Mouse (Mus musculus) CH12.LX (cell line): ENCODE data around the gene Gm20388. TPM values are rescaled to one million over a fixed set of nuclear protein-coding genes. Genes with fewer than 3 reads are reported as not detected.

Experiments used
- DNase-seq: peaks from one replicate; pipeline ENCODE4 v3.0.0-alpha.2; 2013; ENCODE audit errors: extremely low read depth
- H3K27ac ChIP-seq: 2 replicates; pipeline ENCODE4 v1.5.1; 2012; ENCODE audit warnings: low read depth, mild to moderate bottlenecking, control low read depth, moderate library complexity; ENCODE audit not compliant: insufficient read depth
- H3K27me3 ChIP-seq: replicated peaks from 2 replicates; pipeline ENCODE3; 2012; ENCODE audit warnings: inconsistent platforms
- H3K36me3 ChIP-seq, 2 experiments: replicated peaks in 1 of 2; 2 replicates each; pipeline versions ENCODE3 to v1.6.1; 2012; ENCODE audit warnings: inconsistent platforms in 1 of 2, low read length in 1 of 2, mild to moderate bottlenecking in 1 of 2, mixed read lengths in 1 of 2, moderate library complexity in 1 of 2; ENCODE audit not compliant: control insufficient read depth in 1 of 2, insufficient read depth in 1 of 2
- H3K4me1 ChIP-seq, 2 experiments: 2 replicates each; pipeline ENCODE4 v1.6.1; 2012; ENCODE audit warnings: inconsistent platforms in 1 of 2, moderate library complexity in 1 of 2; ENCODE audit not compliant: insufficient read depth in 2 of 2, control insufficient read depth in 1 of 2
- H3K4me2 ChIP-seq: 2 replicates; pipeline ENCODE4 v1.6.1; 2012; ENCODE audit warnings: low read depth, mild to moderate bottlenecking, control low read depth; ENCODE audit not compliant: poor library complexity, insufficient read depth, severe bottlenecking
- H3K4me3 ChIP-seq, 3 experiments: fragments of 150-350 bp in 1 of 3; sonication (generic) in 1 of 3; replicated peaks in 1 of 3; 2 replicates each; pipeline versions ENCODE3 to v1.5.1; 2011 to 2012; ENCODE audit warnings: low read depth in 2 of 3, low read length in 2 of 3, mild to moderate bottlenecking in 2 of 3, moderate library complexity in 2 of 3, control low read depth in 1 of 3, improper control_type of control experiment in 1 of 3, inconsistent platforms in 1 of 3, mixed read lengths in 1 of 3; ENCODE audit not compliant: poor library complexity in 1 of 3
- H3K79me2 ChIP-seq: replicated peaks from 2 replicates; pipeline ENCODE4 v1.6.1; 2012; ENCODE audit warnings: mild to moderate bottlenecking, moderate library complexity; ENCODE audit not compliant: control insufficient read depth, poor library complexity, insufficient read depth, severe bottlenecking; ENCODE audit errors: extremely low read depth
- H3K9ac ChIP-seq: 2 replicates; pipeline ENCODE4 v1.6.1; 2012; ENCODE audit warnings: low read depth, mild to moderate bottlenecking, control low read depth, moderate library complexity; ENCODE audit not compliant: insufficient read depth
- H3K9me3 ChIP-seq: replicated peaks from 2 replicates; pipeline ENCODE3; 2012; ENCODE audit warnings: low read length, inconsistent platforms, mixed read lengths
- BHLHE40 ChIP-seq: IDR thresholded peaks from 2 replicates; pipeline ENCODE4 v1.6.1; 2011; ENCODE audit warnings: mild to moderate bottlenecking, low read depth, low read length, improper control_type of control experiment
- CHD1 ChIP-seq: IDR thresholded peaks from 2 replicates; pipeline ENCODE4 v1.6.1; 2012; ENCODE audit warnings: low read depth, low read length, improper control_type of control experiment, inconsistent platforms
- ELF1 ChIP-seq: IDR thresholded peaks from 2 replicates; pipeline ENCODE4 v1.6.1; 2014; ENCODE audit warnings: low read depth, mild to moderate bottlenecking, inconsistent platforms, low read length, improper control_type of control experiment
- ETS1 ChIP-seq: conservative IDR thresholded peaks from 2 replicates; pipeline ENCODE4 v1.6.1; 2012; ENCODE audit warnings: low read depth, mild to moderate bottlenecking, inconsistent platforms, low read length, improper control_type of control experiment, moderate library complexity
- HCFC1 ChIP-seq: IDR thresholded peaks from 2 replicates; pipeline ENCODE4 v1.6.1; 2012; ENCODE audit warnings: low read depth, mild to moderate bottlenecking, inconsistent platforms, low read length, improper control_type of control experiment
- IRF4 ChIP-seq: IDR thresholded peaks from 2 replicates; pipeline ENCODE4 v1.6.1; 2014; ENCODE audit warnings: low read depth, mild to moderate bottlenecking, inconsistent platforms, low read length, improper control_type of control experiment
- JUN ChIP-seq: IDR thresholded peaks from 2 replicates; pipeline ENCODE4 v1.6.1; 2011; ENCODE audit warnings: low read depth, mild to moderate bottlenecking, low read length, improper control_type of control experiment, moderate library complexity; ENCODE audit not compliant: insufficient read depth
- JUND ChIP-seq: conservative IDR thresholded peaks from 2 replicates; pipeline ENCODE4 v1.6.1; 2011; ENCODE audit warnings: low read depth, low read length, improper control_type of control experiment
- MXI1 ChIP-seq: IDR thresholded peaks from 2 replicates; pipeline ENCODE4 v1.6.1; 2011; ENCODE audit warnings: mild to moderate bottlenecking, low read depth, low read length, improper control_type of control experiment
- NELFE ChIP-seq: IDR thresholded peaks from 2 replicates; pipeline ENCODE4 v1.6.1; 2011; ENCODE audit warnings: low read depth, low read length, improper control_type of control experiment
- NRF1 ChIP-seq: IDR thresholded peaks from 2 replicates; pipeline ENCODE4 v1.6.1; 2014; ENCODE audit warnings: low read depth, mild to moderate bottlenecking, inconsistent platforms, low read length, improper control_type of control experiment, moderate library complexity
- PAX5 ChIP-seq: IDR thresholded peaks from 2 replicates; pipeline ENCODE4 v1.6.1; 2012; ENCODE audit warnings: low read length, inconsistent platforms, mixed read lengths
- RAD21 ChIP-seq: IDR thresholded peaks from 2 replicates; pipeline ENCODE4 v1.6.1; 2011; ENCODE audit warnings: low read depth, mild to moderate bottlenecking, low read length, improper control_type of control experiment, moderate library complexity
- RCOR1 ChIP-seq: conservative IDR thresholded peaks from 2 replicates; pipeline ENCODE4 v1.6.1; 2012; ENCODE audit warnings: low read depth, mild to moderate bottlenecking, inconsistent platforms, low read length, improper control_type of control experiment
- SIN3A ChIP-seq: IDR thresholded peaks from 2 replicates; pipeline ENCODE4 v1.6.1; 2012; ENCODE audit warnings: low read length, improper control_type of control experiment, inconsistent platforms
- SMC3 ChIP-seq: IDR thresholded peaks from 2 replicates; pipeline ENCODE4 v1.6.1; 2011; ENCODE audit warnings: low read depth, low read length, improper control_type of control experiment
- TCF12 ChIP-seq: IDR thresholded peaks from 2 replicates; pipeline ENCODE4 v1.6.1; 2014; ENCODE audit warnings: low read depth, mild to moderate bottlenecking, inconsistent platforms, low read length, improper control_type of control experiment
- USF2 ChIP-seq: conservative IDR thresholded peaks from 2 replicates; pipeline ENCODE4 v1.6.1; 2011; ENCODE audit warnings: low read depth, low read length, improper control_type of control experiment
- ZC3H11A ChIP-seq: IDR thresholded peaks from 2 replicates; pipeline ENCODE4 v1.6.1; 2012; ENCODE audit warnings: low read depth, mild to moderate bottlenecking, inconsistent platforms, low read length, improper control_type of control experiment
- ZKSCAN1 ChIP-seq: IDR thresholded peaks from 2 replicates; pipeline ENCODE4 v1.6.1; 2012; ENCODE audit warnings: low read depth, inconsistent platforms, low read length, improper control_type of control experiment, borderline replicate concordance
- ZNF384 ChIP-seq: IDR thresholded peaks from 2 replicates; pipeline ENCODE4 v1.6.1; 2012; ENCODE audit warnings: low read depth, low read length, improper control_type of control experiment, inconsistent platforms
- dilution Hi-C: fragments of 300-500 bp; cut with MboI; formaldehyde crosslinking; loops from 2 replicates; pipeline ENCODE4 v1.14.3; 2020; ENCODE audit warnings: low sequenced_read_pairs; ENCODE audit not compliant: extremely low pct_unique_long_range_greater_than_20kb, extremely low pct_ligation_motif_present
- in situ Hi-C: fragments of 300-500 bp; cut with MboI; formaldehyde crosslinking; loops from 3 replicates; pipeline ENCODE4 v1.14.3; 2019; ENCODE audit warnings: low sequenced_read_pairs, low pct_ligation_motif_present, low pct_unique_long_range_greater_than_20kb, mixed read lengths
- polyA plus RNA-seq: library from polyadenylated mRNA; unstranded; fragments of >175 nt; gene quantifications from 2 replicates; pipeline ENCODE4 v1.2.1, GENCODE M21; 2012; ENCODE audit warnings: low read depth; ENCODE audit not compliant: insufficient read length
- total RNA-seq, 2 experiments: library from RNA; depleted of rRNA; stranded (reverse); fragments of 300-350 nt in 1 of 2; fragments of >200 nt in 1 of 2; gene quantifications; 2 replicates each; pipeline ENCODE4 v1.2.3; 2012 to 2014

Gm20388 gene
- total and polyA plus RNA-seq, 3 experiments, result 14.8 to 26.3 (median 22.2) TPM

DNA sequence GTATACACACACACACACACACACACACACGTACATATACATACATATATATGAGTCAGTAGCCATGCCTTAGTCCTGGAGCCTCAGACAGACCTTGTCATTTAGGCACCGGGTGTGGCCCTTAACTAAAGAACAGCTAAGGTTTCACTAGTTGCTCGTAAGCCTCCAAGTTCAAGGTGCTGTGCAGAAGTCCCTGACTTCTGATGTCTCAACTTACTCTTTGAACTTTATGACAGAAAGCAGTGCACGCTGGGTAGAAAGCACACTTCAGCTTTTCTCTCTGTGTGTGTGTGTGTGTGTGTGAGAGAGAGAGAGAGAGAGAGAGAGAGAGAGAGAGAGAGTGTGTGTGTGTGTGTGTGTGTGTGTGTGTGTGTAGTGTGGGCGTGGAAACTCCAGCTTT, 633.5 kb downstream of the Gm20388 start:
- no peak for TF ChIP-seq JUN
- TF ChIP-seq SIN3A, result no peak
- TF ChIP-seq ZC3H11A, result no peak
- no peak for TF ChIP-seq ETS1
- no peak for TF ChIP-seq NELFE
- no peak for TF ChIP-seq CHD1
- TF ChIP-seq HCFC1, result no peak
- TF ChIP-seq SMC3, result no peak
- no peak for TF ChIP-seq ELF1
- TF ChIP-seq PAX5, result no peak
- TF ChIP-seq NRF1, result no peak
- no peak for TF ChIP-seq RAD21
- no peak for TF ChIP-seq TCF12
- no peak for TF ChIP-seq USF2
- no peak for TF ChIP-seq JUND
- no peak for TF ChIP-seq ZNF384
- TF ChIP-seq ZKSCAN1, result no peak
- no peak for TF ChIP-seq RCOR1
- Histone ChIP-seq H3K36me3 (peaks cover 0 to 38% of the 10 kb centered on the region in 2 experiments), H3K9ac (no peak overlapping the region), H3K9me3 (no peaks in the 10 kb centered on the region), H3K27ac (no peak overlapping the region), H3K79me2 (peaks cover 93% of the 10 kb centered on the region), H3K4me2 (no peak overlapping the region), H3K4me3 (no peak overlapping the region), H3K4me1 (peaks cover 53 to 91% of the 10 kb centered on the region in 2 experiments), H3K27me3 (no peaks in the 10 kb centered on the region)
- no peak for DNase-seq
- dilution Hi-C loops (no loop called here), in situ Hi-C loops (no loop called here)

DNA sequence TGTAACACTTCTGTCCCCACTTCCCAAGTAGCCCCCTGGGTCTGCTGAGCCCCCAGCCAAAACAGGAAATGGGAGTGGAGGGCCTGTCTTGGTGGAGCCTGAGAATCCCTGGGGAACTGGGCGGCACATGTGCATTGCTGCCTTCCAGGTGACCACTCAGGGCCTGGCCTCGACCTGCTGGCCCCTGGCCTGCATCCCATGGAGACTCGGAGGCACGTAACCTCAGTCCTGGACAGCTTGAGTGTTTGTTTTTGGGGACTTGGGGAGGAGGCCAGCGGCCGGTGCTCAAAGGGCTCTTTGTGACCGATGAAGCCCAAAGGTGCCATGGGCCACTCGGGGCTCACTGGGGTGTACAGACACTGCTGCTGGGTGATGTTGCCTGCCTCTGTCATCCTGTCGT, 636.9 kb downstream of the Gm20388 start:
- Histone ChIP-seq H3K9ac (no peak overlapping the region), H3K4me1 (peaks cover 45 to 88% of the 10 kb centered on the region in 2 experiments), H3K36me3 (peaks cover 3 to 55% of the 10 kb centered on the region in 2 experiments), H3K9me3 (no peaks in the 10 kb centered on the region), H3K27me3 (no peaks in the 10 kb centered on the region), H3K4me3 (no peak overlapping the region), H3K79me2 (peaks cover 87% of the 10 kb centered on the region), H3K4me2 (no peak overlapping the region), H3K27ac (no peak overlapping the region)
- dilution Hi-C loops (no loop called here), in situ Hi-C loops (no loop called here)
- no peak for DNase-seq
- TF ChIP-seq BHLHE40 (no peak), CHD1 (no peak), IRF4 (no peak), JUN (no peak), MXI1 (no peak)
